Mouse (Mus musculus): Measurements from ENCODE around the gene Tmem104.
A peak's percentile ranks its signal among the peaks of the same experiment; 100 is the strongest.

Gene Tmem104

DNA sequence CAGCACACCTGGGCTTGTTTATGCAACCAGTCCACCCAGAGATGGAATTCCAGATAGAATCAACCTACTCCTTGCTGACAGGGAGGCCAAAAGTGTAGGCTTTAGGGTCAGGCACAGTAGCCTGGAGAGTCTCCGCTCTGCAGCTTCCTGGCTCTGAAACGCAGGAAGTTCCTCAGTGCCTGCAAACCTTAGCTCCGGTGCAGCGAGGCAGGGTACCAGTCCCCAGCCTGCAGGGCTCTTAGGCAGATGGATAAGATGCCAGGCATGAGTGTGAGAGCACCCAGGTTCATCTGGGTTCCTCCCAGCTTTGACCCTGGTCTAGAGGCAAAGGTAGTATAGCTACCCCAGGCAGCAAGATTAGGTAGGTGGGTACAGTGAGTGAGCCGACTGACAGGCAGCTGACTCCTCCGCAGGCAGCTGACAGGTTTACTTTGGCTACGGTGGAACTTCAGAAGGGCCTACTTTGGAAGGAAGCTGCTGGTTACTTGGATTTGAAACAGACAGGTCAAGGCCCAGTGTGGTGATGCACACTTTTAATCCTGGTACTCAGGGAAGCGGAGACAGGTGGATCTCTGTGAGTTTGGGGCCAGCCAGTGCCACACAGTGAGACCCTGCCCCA, 19.5 kb upstream of the Tmem104 start:
- no peak for DNase-seq

- no peak for DNase-seq
Measured at GRCm38 (mm10) chr11:115169430-115169829, 17.9 kb upstream of the Tmem104 start.

GRCm38 (mm10) chr11:115171125-115171524, 16.2 kb upstream of the Tmem104 start:
- no peak for DNase-seq

DNA sequence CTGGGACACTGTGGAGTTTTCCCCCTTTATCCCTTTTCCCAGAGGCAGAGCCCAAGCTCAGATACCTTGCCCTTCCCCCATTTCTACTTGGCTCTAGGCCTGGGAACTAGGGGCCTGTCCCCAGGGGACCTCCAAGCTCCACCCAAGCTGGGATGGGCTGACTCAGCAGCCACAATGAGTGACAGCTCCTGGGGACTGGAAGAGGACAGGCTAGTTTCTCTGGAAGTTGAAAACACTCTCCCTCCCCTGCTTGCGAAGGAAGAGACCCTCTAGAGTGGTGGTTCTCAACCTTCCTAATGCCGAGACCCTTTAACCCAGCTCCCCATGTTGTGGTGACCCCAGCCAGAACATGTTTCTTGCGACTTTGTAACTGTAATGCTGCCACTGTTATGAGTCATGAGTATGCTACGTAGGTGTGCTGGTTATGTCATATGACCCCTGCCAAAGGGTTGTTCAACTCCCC, 14.4 kb upstream of the Tmem104 start:
- no peak for DNase-seq

DNA sequence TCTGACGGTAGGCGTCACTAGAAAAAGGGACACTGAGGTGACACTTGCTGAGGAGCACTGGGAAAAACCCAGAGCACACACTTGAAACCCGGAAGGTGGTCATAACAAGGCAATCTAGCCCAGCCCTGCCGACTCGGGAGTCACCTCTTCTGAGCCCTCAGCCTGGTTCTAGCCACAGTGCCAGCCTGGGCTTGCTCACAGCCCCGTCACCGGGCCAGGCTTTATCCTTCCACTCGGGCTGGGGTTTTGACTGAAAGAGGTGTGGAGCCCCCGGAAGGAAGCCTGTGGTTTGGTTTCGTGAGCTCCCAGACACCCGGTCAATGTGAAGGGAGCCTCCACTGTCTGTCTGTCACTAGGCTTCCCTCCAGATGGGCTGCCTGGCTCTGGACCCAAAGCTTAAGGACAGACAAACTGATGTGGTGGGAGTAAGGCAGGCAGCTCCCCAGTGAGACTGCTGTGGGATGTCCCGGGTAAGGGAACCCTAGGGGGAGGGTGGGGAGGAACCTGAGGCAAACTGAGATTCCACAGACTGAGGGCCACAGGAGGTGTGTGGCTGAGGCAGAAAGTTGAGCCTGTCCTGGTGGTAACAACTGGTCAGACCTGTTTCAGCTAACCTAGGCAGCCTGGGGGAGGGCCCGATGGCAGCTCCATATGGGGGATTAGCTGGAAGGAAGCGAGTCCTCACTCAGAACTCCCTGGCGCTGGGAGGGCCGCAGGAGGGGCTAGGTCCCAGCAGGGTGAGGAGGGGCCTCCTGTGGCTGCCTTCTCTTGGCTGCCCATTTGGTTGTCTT, 13.5 kb upstream of the Tmem104 start:
- no peak for DNase-seq

DNA sequence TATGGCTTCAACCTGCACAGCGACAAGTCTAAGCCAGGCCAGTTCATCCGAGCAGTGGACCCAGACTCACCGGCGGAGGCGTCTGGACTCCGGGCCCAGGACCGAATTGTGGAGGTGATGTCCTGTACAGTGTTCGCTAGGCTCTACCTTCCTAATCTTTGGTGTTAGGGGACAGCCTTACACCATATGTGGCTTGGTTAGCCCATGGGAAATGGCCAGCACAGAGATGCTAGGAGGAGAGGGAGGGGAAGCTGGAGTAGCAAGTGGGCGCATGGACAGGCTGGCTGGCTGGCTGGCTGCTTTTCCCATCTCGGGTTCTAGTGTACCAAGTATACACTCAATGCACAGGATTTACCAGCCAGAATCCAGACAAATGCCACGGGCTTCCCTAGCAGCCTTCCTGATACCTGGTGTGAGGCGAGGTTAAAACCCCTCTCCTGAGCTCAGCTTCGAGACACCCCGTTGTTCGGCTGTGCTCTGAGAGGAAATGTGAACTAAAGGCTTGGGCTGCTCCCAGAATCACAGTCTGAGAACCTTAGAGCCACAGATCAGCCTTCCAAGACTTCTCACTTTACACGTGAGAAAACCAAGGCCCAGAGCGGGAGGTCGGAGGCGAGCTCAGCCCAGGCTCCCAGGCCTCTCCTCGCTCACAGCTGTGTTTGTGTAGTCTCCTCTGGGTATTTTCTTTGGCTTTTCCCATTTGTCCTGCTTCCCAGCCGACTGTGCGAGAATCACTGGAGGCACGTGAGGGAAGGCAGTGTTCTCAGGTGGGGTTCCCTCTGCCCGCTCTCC, 10.7 kb upstream of the Tmem104 start:
- DNase-seq, result no peak

DNA sequence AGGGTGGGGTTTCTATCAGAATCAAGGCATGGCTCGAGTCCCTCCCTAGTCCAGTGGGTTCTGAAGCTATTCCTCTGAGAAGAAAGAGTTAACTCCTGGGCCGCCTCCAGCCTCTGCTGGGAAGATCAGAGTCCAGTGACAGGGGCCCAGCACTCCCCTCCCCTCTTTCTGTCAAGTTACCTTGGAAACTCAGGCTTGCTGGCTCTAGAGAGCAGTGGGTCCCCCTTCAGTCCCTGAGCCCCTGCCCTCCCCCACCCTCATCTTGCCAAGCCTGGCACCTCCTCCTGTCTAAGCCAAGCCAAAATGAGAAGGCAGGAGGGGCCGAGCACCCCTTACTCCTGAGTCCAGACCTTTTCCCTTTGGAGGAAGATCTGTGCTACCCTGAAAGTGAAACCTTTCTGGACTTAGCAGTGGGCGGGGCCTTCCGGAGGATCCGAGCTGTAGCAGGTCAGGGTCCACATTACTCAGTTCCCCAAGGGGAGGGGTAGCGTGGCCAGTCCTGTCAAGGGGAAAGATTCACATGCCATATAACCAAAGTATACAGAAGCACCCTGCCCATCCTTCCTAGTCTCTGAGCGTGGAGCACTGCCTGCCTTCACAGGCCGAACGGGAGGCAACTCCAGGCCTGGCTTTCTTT, 9.6 kb upstream of the Tmem104 start:
- no peak for DNase-seq

DNA sequence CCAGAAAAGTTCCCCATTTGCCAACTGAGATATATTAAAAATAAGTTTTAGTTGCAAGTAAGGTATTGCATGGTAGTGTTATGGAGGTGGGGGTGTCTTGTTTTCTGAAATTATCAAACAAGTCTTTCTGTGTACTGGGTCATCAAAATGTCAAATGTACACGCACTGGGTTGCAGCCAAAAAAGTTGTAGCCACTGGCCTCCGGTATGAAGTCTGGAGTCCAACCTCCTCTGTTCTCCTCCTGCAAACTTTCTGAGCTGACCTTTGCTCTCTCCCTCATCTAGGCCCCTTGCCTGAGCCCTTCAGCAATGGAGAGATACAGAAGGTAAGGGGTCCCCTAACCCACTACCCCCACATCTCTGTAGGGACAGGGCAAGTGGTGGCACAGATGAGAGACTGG, 8.5 kb upstream of the Tmem104 start:
- DNase-seq, result no peak

DNA sequence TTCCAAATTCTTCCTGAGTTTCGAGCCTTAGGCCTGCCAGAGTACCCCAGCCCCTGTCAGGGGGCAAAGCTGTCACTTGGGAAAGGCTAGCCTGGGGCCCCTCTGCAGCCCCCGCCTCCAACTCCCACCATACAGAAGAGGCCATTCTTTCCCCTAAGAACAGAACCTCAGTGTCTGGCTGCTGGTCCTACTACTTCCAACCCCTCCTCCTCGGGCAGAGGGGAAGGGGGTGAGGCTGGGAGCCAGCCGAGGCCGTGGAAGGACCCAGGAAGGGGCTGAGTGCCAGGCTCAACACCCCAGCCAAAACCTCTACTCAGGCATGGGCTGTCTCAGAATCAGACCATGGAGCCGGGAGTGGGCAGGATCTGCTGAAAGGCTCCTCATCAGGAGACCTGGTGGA, 8.1 kb upstream of the Tmem104 start:
- DNase-seq, result no peak

DNA sequence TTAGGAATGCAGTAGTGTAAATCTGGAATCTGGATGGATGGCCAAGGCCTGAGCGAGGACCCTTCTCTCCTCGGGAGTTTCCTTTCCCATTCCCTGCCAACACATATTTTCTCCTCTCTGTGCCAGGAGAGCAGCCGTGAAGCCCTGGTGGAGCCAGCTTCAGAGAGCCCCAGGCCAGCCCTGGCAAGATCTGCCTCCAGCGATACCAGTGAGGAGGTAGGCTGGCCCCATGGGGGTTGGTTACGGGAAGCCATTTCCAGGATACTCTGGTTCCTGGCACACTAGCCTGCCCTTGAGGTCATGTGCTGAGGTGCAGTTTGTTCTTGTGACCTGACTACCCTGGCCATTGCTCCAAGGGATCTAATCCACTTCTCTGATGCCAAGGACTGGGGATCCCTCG, 7.4 kb upstream of the Tmem104 start:
- DNase-seq, result no peak

GRCm38 (mm10) chr11:115181913-115182638, 5.2 kb upstream of the Tmem104 start:
- DNase-seq, result no peak

- no peak for DNase-seq
Measured at GRCm38 (mm10) chr11:115184973-115185372, 2.3 kb upstream of the Tmem104 start.

DNA sequence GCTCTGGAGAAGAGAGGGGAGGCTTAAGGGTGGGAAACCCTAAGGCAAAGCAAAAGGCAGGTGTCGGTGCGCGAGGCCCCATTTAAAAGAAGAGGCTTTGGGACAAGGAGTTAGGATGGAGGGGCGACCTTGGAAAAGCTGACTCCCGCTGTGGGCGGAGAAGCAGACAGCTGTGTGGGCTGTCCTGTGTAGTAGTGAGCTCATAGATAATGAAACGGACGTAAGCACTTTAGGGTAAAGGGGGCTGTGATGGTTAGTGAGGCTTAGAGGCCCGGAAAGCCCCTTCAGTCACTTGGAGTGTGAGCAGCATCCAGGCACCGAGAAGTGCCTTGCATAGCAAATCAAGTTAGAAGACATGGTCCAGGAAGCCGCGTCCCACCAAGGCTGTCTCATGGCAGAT, 406 bp downstream of the Tmem104 start, which contains the start of gene Nat9:
Gene Nat9, minus strand, starts transcription at position 167 of the 400 bp plus-strand sequence.
- DNase-seq, result no peak

GRCm38 (mm10) chr11:115188539-115189231, 1.4 kb downstream of the Tmem104 start:
- DNase-seq, result no peak

DNA sequence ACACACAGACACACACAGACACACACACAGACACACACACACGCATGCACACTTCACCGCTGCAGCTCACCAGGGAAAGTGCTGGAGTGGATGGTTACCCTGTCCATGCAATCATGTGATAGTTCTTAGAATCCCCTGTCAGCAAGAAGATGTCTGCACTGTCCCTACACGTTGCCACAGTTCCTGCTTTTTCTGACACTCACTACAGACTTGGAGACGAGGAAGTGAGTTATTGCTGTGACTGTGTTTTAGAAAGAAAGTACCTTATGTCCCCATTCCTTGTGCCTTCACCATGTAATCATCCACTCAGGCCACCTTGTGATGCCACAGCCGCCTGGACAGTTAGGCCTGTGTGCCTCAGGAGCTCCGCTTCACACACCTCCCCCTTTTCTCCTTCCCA, 2.0 kb downstream of the Tmem104 start:
- peak; percentile 60 for DNase-seq

DNA sequence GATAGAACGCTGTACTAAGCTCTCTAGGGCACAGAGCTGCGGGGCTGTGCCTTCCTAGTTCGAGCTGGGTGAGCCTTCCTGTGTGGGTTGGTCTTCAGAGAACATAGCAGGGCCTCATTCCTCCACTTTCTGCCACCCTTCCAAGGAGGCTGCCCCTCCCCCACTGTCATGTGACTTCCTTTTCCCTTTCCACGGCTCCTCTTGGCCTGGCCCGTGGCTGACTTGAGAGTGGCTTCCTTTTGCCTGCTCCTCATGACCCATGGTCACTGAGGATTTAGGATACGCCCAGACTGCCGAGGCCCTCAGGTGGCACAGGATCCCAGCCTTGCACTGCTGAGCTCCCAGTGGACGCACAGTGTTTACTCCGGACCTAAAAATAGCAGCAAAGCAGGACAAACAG, 4.9 kb downstream of the Tmem104 start:
- peak; percentile 59 for DNase-seq

GRCm38 (mm10) chr11:115194693-115195092, 7.4 kb downstream of the Tmem104 start:
- no peak for DNase-seq

GRCm38 (mm10) chr11:115195933-115196332, 8.6 kb downstream of the Tmem104 start:
- no peak for DNase-seq

- no peak for DNase-seq
Measured at GRCm38 (mm10) chr11:115197558-115197957, 10.3 kb downstream of the Tmem104 start.

DNA sequence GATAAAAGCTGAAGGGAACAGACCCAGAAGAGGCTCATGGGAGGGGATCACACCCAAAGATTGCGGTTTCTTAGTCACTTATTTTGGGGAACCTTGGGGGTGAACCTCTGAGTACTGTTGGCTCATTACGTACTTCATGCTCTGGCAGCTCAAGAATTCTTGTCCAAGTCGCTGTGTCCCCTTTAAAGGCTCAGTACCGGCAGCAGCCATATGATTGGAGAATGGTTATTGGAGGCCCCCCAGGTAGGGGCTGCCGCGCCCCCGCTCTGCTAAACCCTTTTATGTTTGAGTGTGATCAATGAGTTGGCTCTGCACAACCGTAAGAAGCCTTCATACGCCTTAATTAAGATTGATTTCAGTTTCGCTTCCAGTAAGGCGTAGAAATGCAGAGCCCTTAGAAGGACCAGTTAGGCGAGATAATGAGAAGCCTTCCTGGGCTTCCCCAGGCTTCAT, 11.7 kb downstream of the Tmem104 start:
- DNase-seq, result no peak

DNA sequence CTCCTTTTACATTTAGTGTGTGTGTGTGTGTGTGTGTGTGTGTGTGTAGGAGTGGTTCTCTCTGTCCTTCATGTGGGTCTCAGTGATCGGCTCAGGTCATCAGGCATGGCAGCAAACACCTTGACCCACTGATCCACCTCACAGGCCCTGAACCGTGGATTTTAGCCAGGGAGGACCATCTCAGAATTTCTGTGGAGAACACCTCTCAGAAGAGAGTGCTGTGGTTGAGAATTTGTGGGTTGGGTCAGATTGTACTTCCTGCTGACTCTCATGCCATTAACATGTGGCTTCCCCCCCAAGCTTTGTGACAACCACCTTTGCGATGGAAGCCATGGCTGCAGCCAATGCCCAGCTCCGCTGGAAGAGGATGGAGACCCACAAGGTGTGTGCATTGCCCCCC, 13.2 kb downstream of the Tmem104 start:
- no peak for DNase-seq

- DNase-seq, result peak; percentile 78
Measured at GRCm38 (mm10) chr11:115202316-115202715, 15.0 kb downstream of the Tmem104 start.

Data from layer of hippocampus, adult 9-11 months (tissue).